Mouse (Mus musculus): ENCODE measurements at regions not wholly inside any gene's neighbourhood (a gene's known extent, or its start where the extent isn't known, plus 50 kb on each side); places are given as distances from the start of the nearest gene placed in this dataset.

DNA sequence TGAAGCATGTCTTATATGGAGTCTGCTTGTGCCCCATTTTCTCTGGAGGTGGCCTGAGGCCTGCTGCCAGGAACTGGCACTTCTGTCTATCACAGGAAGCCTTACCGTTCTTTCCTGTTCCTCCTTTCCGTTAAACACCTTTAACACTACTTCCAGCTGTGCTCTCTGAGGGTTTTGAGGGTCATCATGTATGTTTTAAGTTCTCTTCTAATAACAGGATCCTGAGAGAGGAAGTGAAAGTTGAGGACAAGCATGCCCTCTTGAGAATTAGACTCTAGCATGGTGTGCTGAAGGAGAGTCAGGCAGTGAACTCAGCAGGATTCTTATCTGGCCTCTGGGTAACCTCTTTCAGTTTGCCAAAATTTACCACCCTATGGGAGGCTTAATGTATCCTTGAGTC lies 418.0 kb upstream of the 9430069I07Rik start:
- 71% methylated on average over 2 of the region's 2 CpGs for WGBS
- no peak overlapping the region for H3K9ac ChIP-seq
- H3K4me2 ChIP-seq: no peak overlapping the region
- no peak for TF ChIP-seq CTCF (IDR thresholded peaks at IDR 0.05; ENCODE audit: low read depth)
- ATAC-seq (ENCODE audit: insufficient read depth) (no peak), DNase-seq (peak; percentile 2)
- H3K36me3 ChIP-seq (ENCODE audit: insufficient read depth): no peaks in the 10 kb centered on the region
- H3K4me3 ChIP-seq (ENCODE audit: low read depth, low read length): no peak overlapping the region
- H3K27ac ChIP-seq (ENCODE audit: low read depth): no peak overlapping the region
- H3K9me3 ChIP-seq (ENCODE audit: low read depth, low read length): no peaks in the 10 kb centered on the region
- H3K27me3 ChIP-seq (ENCODE audit: insufficient read depth, low read length): no peaks in the 10 kb centered on the region
- no peaks in the 10 kb centered on the region for H3K4me1 ChIP-seq (ENCODE audit: insufficient read depth)

DNA sequence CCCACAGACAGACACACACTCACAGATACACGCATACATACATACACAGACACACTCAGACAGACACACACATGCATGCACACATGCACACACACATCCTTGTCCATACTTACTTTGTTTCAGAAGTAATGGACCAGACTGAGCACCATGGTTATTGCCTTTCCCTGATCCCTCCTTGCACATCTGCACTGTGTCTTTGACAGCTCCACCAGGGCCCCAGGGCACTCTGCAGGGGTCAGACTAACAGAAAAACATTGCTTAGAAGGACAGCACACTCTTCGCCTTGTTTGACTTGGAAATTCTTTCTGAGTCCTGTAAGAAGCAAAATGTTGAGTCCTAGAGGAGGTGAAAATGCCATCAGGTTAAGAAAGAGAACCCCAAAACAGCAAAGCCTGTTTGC lies 394.1 kb upstream of the 9430069I07Rik start:
- ATAC-seq (ENCODE audit: insufficient read depth) (peak; percentile 85; the same call in 1 of the 2 replicates), DNase-seq (peak; percentile 74)
- no peak overlapping the region for H3K4me2 ChIP-seq
- H3K27ac ChIP-seq (ENCODE audit: low read depth): no peak overlapping the region; the same call in 1 of the 2 replicates
- no peaks in the 10 kb centered on the region for H3K36me3 ChIP-seq (ENCODE audit: insufficient read depth)
- 0 out of 2 replicates have a peak, but pooled peaks cover 3% of the 10 kb centered on the region for H3K4me1 ChIP-seq (ENCODE audit: insufficient read depth)
- no peak for TF ChIP-seq CTCF (IDR thresholded peaks at IDR 0.05; ENCODE audit: low read depth)
- H3K9ac ChIP-seq: no peak overlapping the region
- H3K9me3 ChIP-seq (ENCODE audit: low read depth, low read length): no peaks in the 10 kb centered on the region
- H3K4me3 ChIP-seq (ENCODE audit: low read depth, low read length): no peak overlapping the region
- no peaks in the 10 kb centered on the region for H3K27me3 ChIP-seq (ENCODE audit: insufficient read depth, low read length)
- 50% methylated on average over 2 of the region's 2 CpGs for WGBS

DNA sequence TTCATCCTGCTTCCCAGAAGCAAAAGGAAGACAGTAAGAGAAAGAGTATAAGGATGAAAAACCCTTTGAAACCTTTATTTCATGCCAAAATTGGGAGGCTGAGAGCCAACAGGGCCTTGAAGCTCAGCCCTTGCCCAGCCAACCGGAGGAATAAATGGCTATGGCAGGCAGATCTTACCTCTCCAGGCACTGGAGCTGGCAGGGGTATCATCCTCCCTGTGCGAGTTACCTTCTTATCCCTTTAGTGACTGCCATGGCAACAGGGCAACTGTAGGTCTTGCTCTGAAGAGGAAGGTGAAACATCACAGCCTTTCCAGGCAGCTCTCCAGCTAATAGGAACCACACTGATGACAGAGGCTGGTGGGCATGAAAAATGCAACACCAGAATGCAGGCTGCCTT lies 393.3 kb upstream of the 9430069I07Rik start:
- DNase-seq (no peak), ATAC-seq (ENCODE audit: insufficient read depth) (no peak)
- TF ChIP-seq CTCF (IDR thresholded peaks at IDR 0.05; ENCODE audit: low read depth): no peak
- Histone ChIP-seq H3K4me2 (no peak overlapping the region), H3K27me3 (ENCODE audit: insufficient read depth, low read length) (no peaks in the 10 kb centered on the region), H3K36me3 (ENCODE audit: insufficient read depth) (no peaks in the 10 kb centered on the region), H3K9me3 (ENCODE audit: low read depth, low read length) (no peaks in the 10 kb centered on the region), H3K4me1 (ENCODE audit: insufficient read depth) (0 out of 2 replicates have a peak, but pooled peaks cover 3% of the 10 kb centered on the region), H3K27ac (ENCODE audit: low read depth) (no peak overlapping the region), H3K4me3 (ENCODE audit: low read depth, low read length) (no peak overlapping the region), H3K9ac (no peak overlapping the region)
- 58% methylated on average over 2 of the region's 2 CpGs for WGBS

DNA sequence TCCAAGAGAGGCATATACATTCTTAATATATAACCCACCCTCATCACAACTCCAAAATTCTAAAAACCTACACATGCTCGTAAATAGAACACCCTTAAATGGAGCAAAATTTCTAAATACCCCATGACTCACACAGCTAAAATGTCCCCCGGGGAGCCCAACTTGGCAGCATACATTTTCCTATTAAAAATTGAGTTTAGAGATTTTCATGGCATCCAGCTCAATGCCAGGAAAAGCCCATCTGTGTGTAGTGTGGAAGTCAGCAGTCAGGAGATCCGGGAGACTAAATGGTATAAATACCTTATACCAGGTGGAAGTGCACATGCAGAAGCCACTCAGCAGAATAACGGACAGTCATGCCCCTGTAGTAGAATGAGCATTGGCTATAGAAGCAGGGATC lies 389.4 kb upstream of the 9430069I07Rik start:
- WGBS: 78% methylated on average over 4 of the region's 4 CpGs
- ATAC-seq (ENCODE audit: insufficient read depth) (no peak), DNase-seq (no peak)
- Histone ChIP-seq H3K4me3 (ENCODE audit: low read depth, low read length) (no peak overlapping the region), H3K9ac (no peak overlapping the region), H3K36me3 (ENCODE audit: insufficient read depth) (no peaks in the 10 kb centered on the region), H3K4me1 (ENCODE audit: insufficient read depth) (0 out of 2 replicates have a peak, but pooled peaks cover 3% of the 10 kb centered on the region), H3K27ac (ENCODE audit: low read depth) (no peak overlapping the region), H3K27me3 (ENCODE audit: insufficient read depth, low read length) (no peaks in the 10 kb centered on the region), H3K9me3 (ENCODE audit: low read depth, low read length) (no peaks in the 10 kb centered on the region), H3K4me2 (no peak overlapping the region)
- TF ChIP-seq CTCF (IDR thresholded peaks at IDR 0.05; ENCODE audit: low read depth): no peak

DNA sequence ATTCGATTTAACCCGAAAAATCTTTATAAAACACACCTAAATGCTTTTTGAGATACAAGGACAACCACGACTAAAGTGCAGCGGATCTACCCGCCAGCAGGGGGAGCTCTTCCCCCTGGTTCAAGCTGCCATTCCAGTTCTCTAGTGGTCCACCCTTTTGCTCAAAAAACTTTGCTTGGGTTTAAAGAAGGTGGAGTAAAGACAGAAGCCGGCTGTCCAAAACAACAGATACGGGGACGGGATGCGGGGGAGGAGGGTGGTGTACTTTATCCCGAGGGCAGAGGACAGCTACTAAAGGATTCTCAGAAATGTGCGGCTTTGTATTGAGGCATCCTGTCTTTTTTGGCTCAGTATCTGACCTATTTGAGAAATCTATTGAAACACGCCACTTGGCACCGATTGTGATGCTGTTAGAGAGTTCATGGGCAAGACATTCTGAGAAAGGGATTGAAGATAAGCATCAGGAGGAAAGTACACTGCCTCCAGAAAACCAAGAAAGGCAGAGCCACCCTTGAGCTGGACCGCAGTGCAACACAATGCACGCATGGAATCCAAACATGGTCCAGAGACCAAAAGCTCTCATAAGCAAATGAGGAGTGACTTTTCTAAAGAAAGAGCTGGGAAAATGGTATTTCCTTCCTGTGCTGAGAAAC lies 385.6 kb upstream of the 9430069I07Rik start:
- no peaks in the 10 kb centered on the region for H3K36me3 ChIP-seq (ENCODE audit: insufficient read depth)
- WGBS: 35% methylated on average over 15 of the region's 15 CpGs
- DNase-seq (peak; percentile 75), ATAC-seq (ENCODE audit: insufficient read depth) (no peak)
- no peaks in the 10 kb centered on the region for H3K27me3 ChIP-seq (ENCODE audit: insufficient read depth, low read length)
- no peaks in the 10 kb centered on the region for H3K9me3 ChIP-seq (ENCODE audit: low read depth, low read length)
- H3K9ac ChIP-seq: no peak overlapping the region
- no peak overlapping the region for H3K27ac ChIP-seq (ENCODE audit: low read depth)
- peak; percentile 84 for TF ChIP-seq CTCF (IDR thresholded peaks at IDR 0.05; ENCODE audit: low read depth)
- no peaks in the 10 kb centered on the region for H3K4me1 ChIP-seq (ENCODE audit: insufficient read depth)
- H3K4me2 ChIP-seq: no peak overlapping the region
- H3K4me3 ChIP-seq (ENCODE audit: low read depth, low read length): no peak overlapping the region

DNA sequence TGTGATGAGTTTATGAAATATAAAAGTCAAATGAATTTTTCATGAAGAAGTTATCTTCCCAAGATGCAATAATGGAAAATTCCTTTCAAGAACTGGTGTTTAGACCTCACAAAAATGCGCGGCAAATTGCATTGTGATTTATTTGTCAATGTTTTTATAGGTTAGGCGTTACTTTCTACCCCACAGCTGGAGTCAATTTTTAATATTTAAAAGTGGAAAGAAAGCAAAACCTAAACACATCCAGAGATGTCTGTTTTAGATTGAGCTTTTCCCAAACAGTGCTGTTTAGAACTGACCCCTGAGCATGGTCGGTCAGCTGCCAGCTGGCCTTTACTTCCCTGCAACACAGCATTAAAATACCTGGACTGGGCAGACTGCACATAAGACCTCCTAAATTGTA lies 383.8 kb upstream of the 9430069I07Rik start:
- 54% methylated on average over 4 of the region's 4 CpGs for WGBS
- ATAC-seq (ENCODE audit: insufficient read depth) (no peak), DNase-seq (peak; percentile 6)
- Histone ChIP-seq H3K9me3 (ENCODE audit: low read depth, low read length) (no peaks in the 10 kb centered on the region), H3K27me3 (ENCODE audit: insufficient read depth, low read length) (no peaks in the 10 kb centered on the region), H3K4me1 (ENCODE audit: insufficient read depth) (no peaks in the 10 kb centered on the region), H3K9ac (no peak overlapping the region), H3K36me3 (ENCODE audit: insufficient read depth) (no peaks in the 10 kb centered on the region), H3K4me2 (no peak overlapping the region), H3K27ac (ENCODE audit: low read depth) (no peak overlapping the region), H3K4me3 (ENCODE audit: low read depth, low read length) (no peak overlapping the region)
- TF ChIP-seq CTCF (IDR thresholded peaks at IDR 0.05; ENCODE audit: low read depth): no peak

Data from lung, embryonic 14.5 days (tissue).